In genomic region chr16:37654831-37655455, GRCm38 (mm10) we compare ENCODE assay signal across 8 mouse cellular contexts. TPM values are rescaled to one million over a fixed set of nuclear protein-coding genes. Genes with fewer than 3 reads are reported as not detected.
DNase-seq lines count a peak whose midpoint lies in the region; ATAC-seq and TF ChIP-seq lines count a peak whose summit lies in the region.

No protein-coding gene starts in this region.

- H3K27me3 ChIP-seq in heart, embryonic 13.5 days (replicated peaks) = no peaks in the 10 kb centered on the region
- H3K27me3 ChIP-seq in MEL (ENCODE audit: control insufficient read depth in 1 of 2, insufficient read depth in 2 of 2, low read length in 2 of 2) = no peaks in the 10 kb centered on the region
- peaks cover 9% of the 10 kb centered on the region; the same call in 1 of the 2 replicates for H3K27me3 ChIP-seq in hindbrain, embryonic 10.5 days (ENCODE audit: insufficient read depth, poor library complexity, severe bottlenecking)
- H3K27me3 ChIP-seq in midbrain, embryonic 11.5 days (ENCODE audit: control insufficient read depth, insufficient read depth, low read length) = no peaks in the 10 kb centered on the region

- no peak for TF ChIP-seq POLR2A in MEL (IDR thresholded peaks at IDR 0.05; ENCODE audit: control insufficient read depth in 1 of 2, insufficient read depth in 1 of 2, low read depth in 1 of 2, low read length in 2 of 2, poor library complexity in 1 of 2)

- no peak for TF ChIP-seq CTCF in MEL (IDR thresholded peaks at IDR 0.05 in 2 of 3, conservative IDR thresholded peaks at IDR 0.05 in 1 of 3; ENCODE audit: control insufficient read depth in 1 of 3, insufficient read depth in 1 of 3, low read depth in 2 of 3, low read length in 3 of 3, poor library complexity in 1 of 3, severe bottlenecking in 1 of 3)

- peaks cover 24% of the 10 kb centered on the region for H3K79me2 ChIP-seq in MEL (ENCODE audit: control insufficient read depth, insufficient read depth, low read length, poor library complexity)

- WGBS in heart, embryonic 13.5 days = 60% methylated on average over 4 of the region's 4 CpGs
- WGBS in hindbrain, embryonic 10.5 days = 69% methylated on average over 4 of the region's 4 CpGs
- 62% methylated on average over 4 of the region's 4 CpGs for WGBS in midbrain, embryonic 11.5 days

- no peak for TF ChIP-seq EP300 in MEL (IDR thresholded peaks at IDR 0.05; ENCODE audit: low read depth in 1 of 2, low read length in 2 of 2)

- H3K4me2 ChIP-seq in heart, embryonic 13.5 days = peak overlapping the region; percentile 65
- peak overlapping the region; percentile 40 for H3K4me2 ChIP-seq in midbrain, embryonic 11.5 days

- H3K9me3 ChIP-seq in heart, embryonic 13.5 days = no peaks in the 10 kb centered on the region
- H3K9me3 ChIP-seq in MEL (replicated peaks; ENCODE audit: insufficient read depth, low read length) = no peaks in the 10 kb centered on the region
- H3K9me3 ChIP-seq in hindbrain, embryonic 10.5 days = no peaks in the 10 kb centered on the region
- H3K9me3 ChIP-seq in midbrain, embryonic 11.5 days (ENCODE audit: control insufficient read depth, low read length) = no peaks in the 10 kb centered on the region

- no peak for TF ChIP-seq RAD21 in MEL (IDR thresholded peaks at IDR 0.05; ENCODE audit: low read depth, low read length)

- peak overlapping the region; percentile 74; the same call in 1 of the 2 replicates for H3K4me3 ChIP-seq in heart, embryonic 13.5 days
- H3K4me3 ChIP-seq in MEL (ENCODE audit: control insufficient read depth in 1 of 2, insufficient read depth in 1 of 2, low read depth in 2 of 2, low read length in 2 of 2) = peak overlapping the region in 1 of 2 experiments; percentile 25; a peak in 3 of 4 replicates
- peak overlapping the region; percentile 78 for H3K4me3 ChIP-seq in hindbrain, embryonic 10.5 days
- no peak overlapping the region for H3K4me3 ChIP-seq in midbrain, embryonic 11.5 days (ENCODE audit: low read depth, low read length)

- peak overlapping the region; percentile 86 for H3K27ac ChIP-seq in heart, embryonic 13.5 days (replicated peaks)
- peak overlapping the region; percentile 77 for H3K27ac ChIP-seq in MEL (ENCODE audit: control insufficient read depth, low read depth, low read length)
- H3K27ac ChIP-seq in hindbrain, embryonic 10.5 days = peak overlapping the region; percentile 95
- no peak overlapping the region for H3K27ac ChIP-seq in midbrain, embryonic 11.5 days (ENCODE audit: low read depth, low read length)

- DNase-seq in heart, adult 8-10 months (ENCODE audit: low spot score) = no peak
- DNase-seq in MEL (ENCODE audit: low read depth, low spot score) = no peak
- DNase-seq in hindbrain, embryonic 10.5 days (ENCODE audit: low spot score) = no peak
- no peak for DNase-seq in midbrain, embryonic 11.5 days (ENCODE audit: low spot score, missing footprints)
- no peak for DNase-seq in layer of hippocampus, postnatal 14 days (ENCODE audit: low spot score in 2 of 2)
- DNase-seq in T-cell, adult 2 months (ENCODE audit: low spot score) = no peak

- no peak for ATAC-seq in heart, embryonic 13.5 days (ENCODE audit: extremely low read depth, insufficient number of reproducible peaks, low FRiP score, low TSS enrichment)
- ATAC-seq in midbrain, embryonic 11.5 days (ENCODE audit: low FRiP score) = no peak; the same call in 1 of the 2 replicates
- no peak for ATAC-seq in frontal cortex, adult (ENCODE audit: low TSS enrichment)

- peaks cover 17% of the 10 kb centered on the region for H3K36me3 ChIP-seq in heart, embryonic 13.5 days
- H3K36me3 ChIP-seq in MEL (ENCODE audit: control insufficient read depth in 1 of 2, insufficient read depth in 2 of 2, low read length in 2 of 2) = peaks cover 4 to 21% of the 10 kb centered on the region in 2 experiments; a peak in 3 of 4 replicates
- H3K36me3 ChIP-seq in hindbrain, embryonic 10.5 days = peaks cover 13% of the 10 kb centered on the region
- no peaks in the 10 kb centered on the region for H3K36me3 ChIP-seq in midbrain, embryonic 11.5 days (ENCODE audit: control insufficient read depth, insufficient read depth, low read length)

- no peak overlapping the region for H3K9ac ChIP-seq in heart, embryonic 13.5 days
- H3K9ac ChIP-seq in MEL (ENCODE audit: control insufficient read depth, low read depth, low read length, poor library complexity, severe bottlenecking) = peak overlapping the region; percentile 61
- H3K9ac ChIP-seq in midbrain, embryonic 11.5 days (ENCODE audit: low read length) = peak overlapping the region; percentile 27; the same call in 1 of the 2 replicates

- peaks cover 45% of the 10 kb centered on the region for H3K4me1 ChIP-seq in heart, embryonic 13.5 days
- peaks cover 5 to 9% of the 10 kb centered on the region in 2 experiments; a peak in 3 of 4 replicates for H3K4me1 ChIP-seq in MEL (ENCODE audit: control insufficient read depth in 1 of 2, insufficient read depth in 2 of 2, low read length in 2 of 2)
- H3K4me1 ChIP-seq in hindbrain, embryonic 10.5 days (replicated peaks) = peaks cover 51% of the 10 kb centered on the region
- H3K4me1 ChIP-seq in midbrain, embryonic 11.5 days (ENCODE audit: control insufficient read depth, insufficient read depth, low read length) = peaks cover 17% of the 10 kb centered on the region

TF ChIP-seq in MEL, 35 proteins besides CTCF, POLR2A, EP300 and RAD21:
- TF ChIP-seq NRF1 (IDR thresholded peaks at IDR 0.05; ENCODE audit: insufficient read depth, low read depth, low read length, poor library complexity, severe bottlenecking) = no peak
- TF ChIP-seq UBTF (IDR thresholded peaks at IDR 0.05; ENCODE audit: borderline replicate concordance, insufficient read depth, low read depth, low read length) = no peak
- no peak for TF ChIP-seq JUND (IDR thresholded peaks at IDR 0.05; ENCODE audit: low read depth, low read length)
- TF ChIP-seq HCFC1 (IDR thresholded peaks at IDR 0.05; ENCODE audit: low read depth, low read length) = no peak
- TF ChIP-seq MXI1 (IDR thresholded peaks at IDR 0.05; ENCODE audit: low read depth, low read length) = no peak
- TF ChIP-seq CHD1 (IDR thresholded peaks at IDR 0.05; ENCODE audit: low read depth, low read length) = no peak
- TF ChIP-seq SIN3A (IDR thresholded peaks at IDR 0.05; ENCODE audit: low read length) = no peak
- TF ChIP-seq MAFK (IDR thresholded peaks at IDR 0.05; ENCODE audit: borderline replicate concordance, low read depth, low read length) = no peak
- no peak for TF ChIP-seq SMC3 (IDR thresholded peaks at IDR 0.05; ENCODE audit: low read depth, low read length)
- no peak for TF ChIP-seq ZMIZ1 (IDR thresholded peaks at IDR 0.05; ENCODE audit: low read depth, low read length)
- TF ChIP-seq POLR2AphosphoS5 (IDR thresholded peaks at IDR 0.05; ENCODE audit: borderline replicate concordance, low read depth, low read length) = no peak

RNA-seq across cellular contexts. Expression of gene Ndufb4, which starts 0.7 kb away (rescaled TPM):
- 69.4 and 84.7 TPM in 2 replicates for polyA plus RNA-seq in heart, embryonic 13.5 days (2015; fragmentation: Nextera tagmentation; extraction: Ambion mirVana)
- total RNA-seq in heart, adult 8-10 months (2022) = 100 to 1,000 TPM; 162 to 263 (median 197) TPM
- total RNA-seq in MEL (2012; rRNA removed) = 41.1 and 48.0 TPM in 2 replicates
- polyA plus RNA-seq in MEL (2012; ENCODE audit: insufficient read depth in 1 of 2, insufficient read length in 2 of 2, low read depth in 1 of 2, low replicate concordance in 2 of 2, missing spikeins in 1 of 2) = 10 to 100 TPM in 1 of 2 experiments, not detected in 1; 28.9 TPM
- polyA plus RNA-seq in hindbrain, embryonic 10.5 days (2016; fragmentation: Nextera tagmentation; extraction: Ambion mirVana) = 47.6 and 54.3 TPM in 2 replicates
- 65.1 and 66.0 TPM in 2 replicates for polyA plus RNA-seq in midbrain, embryonic 11.5 days (2014; fragmentation: Nextera tagmentation; extraction: Ambion mirVana)
- total RNA-seq in layer of hippocampus, postnatal 14 days (2021) = 10 to 100 TPM; 70.0 to 84.8 TPM
